Mouse (Mus musculus) layer of hippocampus, adult 11-12 months (tissue): ENCODE results near the gene Cabp4.
"Not testable (repeated sequence)": the region's sequence is repeated elsewhere in the genome, so short reads cannot be mapped to it uniquely, and the experiment has no call there.

Experiments
- DNase-seq: peaks from one replicate; pipeline ENCODE4 v3.0.0; 2022; ENCODE audit warnings: low spot score

The Cabp4 gene

GRCm38 (mm10) chr19:4122411-4123370 is 21.1 kb downstream of the Cabp4 start:
- no peak for DNase-seq

GRCm38 (mm10) chr19:4121896-4122295 is 21.9 kb downstream of the Cabp4 start:
- DNase-seq = not testable (repeated sequence)

- DNase-seq = peak; percentile 98
Observed at GRCm38 (mm10) chr19:4121097-4121805, 22.6 kb downstream of the Cabp4 start.

GRCm38 (mm10) chr19:4120496-4120895 is 23.3 kb downstream of the Cabp4 start:
- no peak for DNase-seq

- DNase-seq = no peak
Observed at GRCm38 (mm10) chr19:4119716-4120487, 23.9 kb downstream of the Cabp4 start.

GRCm38 (mm10) chr19:4118350-4118749 is 25.5 kb downstream of the Cabp4 start:
- no peak for DNase-seq

GRCm38 (mm10) chr19:4117006-4117405 is 26.8 kb downstream of the Cabp4 start:
- no peak for DNase-seq

- DNase-seq = no peak
Observed at GRCm38 (mm10) chr19:4115816-4116215, 28.0 kb downstream of the Cabp4 start.

- DNase-seq = no peak
Observed at GRCm38 (mm10) chr19:4115144-4115543, 28.7 kb downstream of the Cabp4 start.

- DNase-seq = no peak
Observed at GRCm38 (mm10) chr19:4114551-4114950, 29.3 kb downstream of the Cabp4 start.

GRCm38 (mm10) chr19:4113806-4114230 is 30.0 kb downstream of the Cabp4 start:
- no peak for DNase-seq

- peak; percentile 89 for DNase-seq
Observed at GRCm38 (mm10) chr19:4113186-4113805, 30.5 kb downstream of the Cabp4 start.

GRCm38 (mm10) chr19:4112063-4112960 is 31.5 kb downstream of the Cabp4 start:
- no peak for DNase-seq

GRCm38 (mm10) chr19:4108535-4108934 is 35.3 kb downstream of the Cabp4 start:
- DNase-seq = no peak

- DNase-seq = no peak
Observed at GRCm38 (mm10) chr19:4106654-4107053, 37.2 kb downstream of the Cabp4 start.

GRCm38 (mm10) chr19:4104675-4105194 is 39.1 kb downstream of the Cabp4 start:
- DNase-seq = no peak

- no peak for DNase-seq
Observed at GRCm38 (mm10) chr19:4103792-4104191, 40.0 kb downstream of the Cabp4 start.

- DNase-seq = no peak
Observed at GRCm38 (mm10) chr19:4103294-4103693, 40.5 kb downstream of the Cabp4 start.

- no peak for DNase-seq
Observed at GRCm38 (mm10) chr19:4102626-4103025, 41.2 kb downstream of the Cabp4 start.

GRCm38 (mm10) chr19:4102049-4102448 is 41.8 kb downstream of the Cabp4 start:
- no peak for DNase-seq
